Mouse (Mus musculus) midbrain, postnatal 0 days (tissue): ENCODE data around the gene Zfp639. TPM values are rescaled to one million over a fixed set of nuclear protein-coding genes. Genes with fewer than 3 reads are reported as not detected.

Experiments
- ATAC-seq: fragments of 200-750 bp; cut with Nextera tagmentation; 2 replicates; pipeline ENCODE4 v1.8.0; 2017; ENCODE audit warnings: moderate number of reproducible peaks, mild to moderate bottlenecking, moderate TSS enrichment, moderate library complexity; ENCODE audit not compliant: low FRiP score
- DNase-seq: peaks from one replicate; pipeline ENCODE4 v3.0.0-alpha.2; 2015; ENCODE audit warnings: low spot score
- H3K27ac ChIP-seq: fragments of 300-500 bp; sonication (generic); 2 replicates; pipeline ENCODE4 v1.5.1; 2014; ENCODE audit warnings: low read depth, mild to moderate bottlenecking, low read length, mixed read lengths
- H3K27me3 ChIP-seq: fragments of 300-500 bp; sonication (generic); 2 replicates; pipeline ENCODE4 v1.6.1; 2014; ENCODE audit warnings: low read length, control low read depth, mixed read lengths; ENCODE audit not compliant: insufficient read depth
- H3K36me3 ChIP-seq: fragments of 300-500 bp; sonication (generic); 2 replicates; pipeline ENCODE4 v1.6.1; 2014; ENCODE audit warnings: low read length, control low read depth, mixed read lengths; ENCODE audit not compliant: insufficient read depth
- H3K4me1 ChIP-seq: fragments of 300-500 bp; sonication (generic); 2 replicates; pipeline ENCODE4 v1.6.1; 2014; ENCODE audit warnings: mild to moderate bottlenecking, control low read depth, antibody characterized with exemption, low read length, mixed read lengths; ENCODE audit not compliant: insufficient read depth
- H3K4me2 ChIP-seq: fragments of 300-500 bp; sonication (generic); 2 replicates; pipeline ENCODE4 v1.6.1; 2014; ENCODE audit warnings: low read depth, mild to moderate bottlenecking, low read length, mixed read lengths; ENCODE audit not compliant: poor library complexity, severe bottlenecking
- H3K4me3 ChIP-seq: fragments of 300-500 bp; sonication (generic); 2 replicates; pipeline ENCODE4 v1.5.1; 2014; ENCODE audit warnings: low read depth, mild to moderate bottlenecking, low read length, moderate library complexity
- H3K9ac ChIP-seq: fragments of 300-500 bp; sonication (generic); replicated peaks from 2 replicates; pipeline ENCODE4 v1.6.1; 2014; ENCODE audit warnings: mild to moderate bottlenecking, low read length, moderate library complexity, mixed read lengths; ENCODE audit not compliant: poor library complexity, severe bottlenecking
- H3K9me3 ChIP-seq: fragments of 300-500 bp; sonication (generic); 2 replicates; pipeline ENCODE4 v1.6.1; 2016; ENCODE audit warnings: low read length, control low read depth
- CTCF ChIP-seq: IDR thresholded peaks from 2 replicates; pipeline ENCODE4 v1.5.1; 2016; ENCODE audit warnings: antibody characterized with exemption, mild to moderate bottlenecking
- WGBS: fragments of 180-500 bp; shearing (Covaris S2); extraction: QIAGEN DNeasy Blood & Tissue Kit; methylation state at CpG from one replicate; pipeline ENCODE4 v1.1.7; 2014; 5-methylcytosine and 5-hydroxymethylcytosine counted together
- polyA plus RNA-seq: library from polyadenylated mRNA; unstranded; fragments of >200 nt; fragmentation: Nextera tagmentation; extraction: Ambion mirVana; gene quantifications from 2 replicates; pipeline ENCODE4 v1.2.1, GENCODE M21; 2015
- total RNA-seq: library from RNA; depleted of rRNA; stranded (reverse); fragments of >200 nt; gene quantifications from 2 replicates; pipeline ENCODE4 v1.2.3, GENCODE M21; 2014

Zfp639 gene
- total and polyA plus RNA-seq, 2 experiments from 2014 or later = 40.6 to 50.2 TPM

DNA sequence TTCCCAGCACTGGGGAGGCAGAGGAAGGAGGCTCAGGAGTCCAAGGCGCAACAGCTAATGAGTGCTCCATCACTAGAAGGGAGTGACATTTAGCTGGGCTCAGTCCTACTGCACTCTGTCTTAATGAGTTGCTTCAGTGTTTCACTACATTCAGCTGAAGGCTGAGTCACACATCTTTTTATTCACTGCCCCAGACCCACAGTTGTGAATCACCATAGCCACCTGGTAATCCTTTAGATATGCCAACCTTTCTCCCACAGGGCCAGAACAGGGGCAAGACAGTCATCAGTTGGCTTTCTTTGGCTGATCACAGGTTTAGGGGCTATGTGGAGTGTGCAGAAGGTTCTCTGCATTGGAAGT lies 13.4 kb upstream of the Zfp639 start:
- Histone ChIP-seq H3K4me1 (no peaks in the 10 kb centered on the region), H3K9me3 (no peaks in the 10 kb centered on the region), H3K4me2 (no peak overlapping the region), H3K9ac (no peak overlapping the region), H3K27ac (no peak overlapping the region), H3K27me3 (no peaks in the 10 kb centered on the region), H3K36me3 (no peaks in the 10 kb centered on the region), H3K4me3 (no peak overlapping the region)
- DNase-seq (no peak), ATAC-seq (no peak)
- TF ChIP-seq CTCF = no peak
- 82% methylated on average over 1 of the region's 1 CpGs for WGBS

DNA sequence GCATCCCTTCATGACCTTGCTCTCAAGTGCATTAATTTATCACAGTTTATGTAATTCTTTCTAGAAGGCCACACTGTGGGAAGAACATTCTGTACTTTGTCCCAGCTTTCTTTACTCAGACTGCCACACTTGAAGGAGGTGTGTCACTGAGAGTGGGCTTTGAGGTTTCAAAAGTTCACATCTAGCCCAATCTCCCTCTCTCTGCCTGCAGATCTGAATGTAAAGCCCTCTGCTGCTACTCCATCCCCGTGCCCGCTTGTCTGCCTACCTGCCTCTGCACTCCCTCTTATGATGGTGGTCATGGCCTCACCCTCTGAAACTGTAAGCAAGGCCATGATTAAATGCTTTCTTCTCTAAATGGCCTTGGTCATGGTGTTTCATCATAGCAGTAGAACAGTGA lies 9.7 kb upstream of the Zfp639 start:
- no peak overlapping the region for H3K4me3 ChIP-seq
- DNase-seq = no peak
- H3K27me3 ChIP-seq = no peaks in the 10 kb centered on the region
- no peaks in the 10 kb centered on the region for H3K4me1 ChIP-seq
- no peak for TF ChIP-seq CTCF
- no peak for ATAC-seq
- 88% methylated on average over 2 of the region's 2 CpGs for WGBS
- no peak overlapping the region for H3K9ac ChIP-seq
- no peak overlapping the region for H3K27ac ChIP-seq
- H3K4me2 ChIP-seq = no peak overlapping the region
- no peaks in the 10 kb centered on the region for H3K9me3 ChIP-seq
- H3K36me3 ChIP-seq = no peaks in the 10 kb centered on the region

GRCm38 (mm10) chr3:32505841-32506240 lies 4.2 kb upstream of the Zfp639 start:
- Histone ChIP-seq H3K4me3 (no peak overlapping the region), H3K9me3 (no peaks in the 10 kb centered on the region), H3K36me3 (no peaks in the 10 kb centered on the region), H3K9ac (no peak overlapping the region), H3K4me1 (no peaks in the 10 kb centered on the region), H3K27ac (no peak overlapping the region), H3K4me2 (no peak overlapping the region), H3K27me3 (no peaks in the 10 kb centered on the region)
- DNase-seq = no peak
- no peak for TF ChIP-seq CTCF
- 74% methylated on average over 3 of the region's 3 CpGs for WGBS
- ATAC-seq = no peak

- Histone ChIP-seq H3K4me2 (no peak overlapping the region), H3K9ac (no peak overlapping the region), H3K36me3 (no peaks in the 10 kb centered on the region), H3K9me3 (no peaks in the 10 kb centered on the region), H3K4me3 (no peak overlapping the region), H3K27me3 (no peaks in the 10 kb centered on the region), H3K27ac (no peak overlapping the region), H3K4me1 (no peaks in the 10 kb centered on the region)
- no peak for TF ChIP-seq CTCF
- ATAC-seq = no peak
- no peak for DNase-seq
- WGBS = 62% methylated on average over 11 of the region's 11 CpGs
Measured at GRCm38 (mm10) chr3:32506366-32507225, 3.5 kb upstream of the Zfp639 start.

- Histone ChIP-seq H3K36me3 (no peaks in the 10 kb centered on the region), H3K4me3 (peak overlapping the region; percentile 6; the same call in 1 of the 2 replicates), H3K27me3 (no peaks in the 10 kb centered on the region), H3K4me2 (peak overlapping the region; percentile 74), H3K9me3 (no peaks in the 10 kb centered on the region), H3K9ac (peak overlapping the region; percentile 42; the same call in 1 of the 2 replicates), H3K4me1 (peaks cover 3% of the 10 kb centered on the region; the same call in 1 of the 2 replicates), H3K27ac (peak overlapping the region; percentile 86; the same call in 1 of the 2 replicates)
- WGBS = 1% methylated on average over 17 of the region's 17 CpGs
- TF ChIP-seq CTCF = peak; percentile 91
- DNase-seq (peak; percentile 93), ATAC-seq (peak; percentile 50)
Measured at GRCm38 (mm10) chr3:32508666-32509324, 1.3 kb upstream of the Zfp639 start.
